Mouse (Mus musculus) gastrocnemius, postnatal 10 days (tissue): ENCODE data around the gene Myo16. TPM values are rescaled to one million over a fixed set of nuclear protein-coding genes. Genes with fewer than 3 reads are reported as not detected.

Experiments used
- DNase-seq: peaks from one replicate; pipeline ENCODE4 v3.0.0; 2021; ENCODE audit warnings: mixed read lengths
- total RNA-seq, 2 experiments: library from RNA; stranded (reverse); gene quantifications; 2 replicates each; pipeline ENCODE4 v1.2.3; 2021

Gene Myo16
- total RNA-seq, 2 experiments from 2014 or later: 3.9 to 5.3 TPM

- no peak for DNase-seq
Observed at GRCm38 (mm10) chr8:10629862-10630261, 476.2 kb downstream of the Myo16 start.

- DNase-seq: no peak
Observed at GRCm38 (mm10) chr8:10631006-10631405, 477.3 kb downstream of the Myo16 start.

GRCm38 (mm10) chr8:10632603-10633002, 478.9 kb downstream of the Myo16 start:
- DNase-seq: no peak

GRCm38 (mm10) chr8:10633360-10634140, 479.8 kb downstream of the Myo16 start:
- DNase-seq: no peak

GRCm38 (mm10) chr8:10634421-10634820, 480.7 kb downstream of the Myo16 start:
- DNase-seq: no peak

- no peak for DNase-seq
Observed at GRCm38 (mm10) chr8:10638871-10639270, 485.2 kb downstream of the Myo16 start.

GRCm38 (mm10) chr8:10640176-10640810, 486.6 kb downstream of the Myo16 start:
- DNase-seq: no peak

GRCm38 (mm10) chr8:10640859-10641258, 487.1 kb downstream of the Myo16 start:
- DNase-seq: no peak

GRCm38 (mm10) chr8:10641343-10641742, 487.6 kb downstream of the Myo16 start:
- no peak for DNase-seq

GRCm38 (mm10) chr8:10643244-10643643, 489.5 kb downstream of the Myo16 start:
- no peak for DNase-seq

GRCm38 (mm10) chr8:10644481-10644880, 490.8 kb downstream of the Myo16 start:
- DNase-seq: no peak

GRCm38 (mm10) chr8:10645740-10646139, 492.0 kb downstream of the Myo16 start:
- no peak for DNase-seq

- DNase-seq: no peak
Observed at GRCm38 (mm10) chr8:10646485-10646884, 492.8 kb downstream of the Myo16 start.

- DNase-seq: no peak
Observed at GRCm38 (mm10) chr8:10651546-10652315, 498.0 kb downstream of the Myo16 start.

GRCm38 (mm10) chr8:10653282-10653681, 499.6 kb downstream of the Myo16 start:
- DNase-seq: no peak

- no peak for DNase-seq
Observed at GRCm38 (mm10) chr8:10654922-10655518, 501.3 kb downstream of the Myo16 start.

GRCm38 (mm10) chr8:10663770-10664470, 510.2 kb downstream of the Myo16 start:
- no peak for DNase-seq

GRCm38 (mm10) chr8:10664861-10665543, 511.3 kb downstream of the Myo16 start:
- DNase-seq: no peak

- DNase-seq: no peak
Observed at GRCm38 (mm10) chr8:10665821-10666283, 512.1 kb downstream of the Myo16 start.

- DNase-seq: no peak
Observed at GRCm38 (mm10) chr8:10671862-10672548, 518.3 kb downstream of the Myo16 start.
